Mouse (Mus musculus): ENCODE measurements at regions not wholly inside any gene's neighbourhood (a gene's known extent, or its start where the extent isn't known, plus 50 kb on each side); places are given as distances from the start of the nearest gene placed in this dataset.

DNA sequence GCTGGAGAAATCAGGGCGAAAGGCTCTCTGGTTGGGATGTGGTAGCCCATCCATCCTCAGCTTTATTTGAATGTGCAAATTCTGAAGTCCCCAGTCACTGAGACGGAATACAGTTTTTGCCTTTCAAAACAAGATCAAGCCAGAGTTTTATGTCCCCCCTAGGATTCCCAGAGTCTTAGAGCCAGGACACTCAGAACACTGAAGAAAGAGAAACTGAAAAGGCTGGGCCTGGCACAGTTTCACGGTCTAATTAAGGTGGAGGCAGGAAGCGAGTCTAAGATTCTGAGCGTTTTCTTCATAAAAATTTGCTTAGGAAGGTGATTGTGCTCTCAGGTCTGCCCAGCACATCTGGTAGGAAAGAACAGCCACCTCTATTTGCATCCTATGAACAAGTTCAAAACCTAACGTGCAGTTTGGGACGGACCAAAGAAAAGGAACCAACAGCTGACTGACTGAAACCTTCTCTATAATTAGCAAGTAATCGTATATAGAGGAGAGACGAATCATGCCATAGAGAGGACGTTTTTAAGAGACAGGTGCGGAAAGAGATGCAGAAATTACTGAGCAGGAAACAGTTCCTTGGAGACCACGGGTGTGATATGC lies 119.2 kb upstream of the Irak1bp1 start:
- H3K79me2 ChIP-seq (replicated peaks; ENCODE audit: control insufficient read depth, insufficient read depth, low read length): no peaks in the 10 kb centered on the region
- no peak for DNase-seq
- H3K27ac ChIP-seq: no peak overlapping the region
- WGBS: 72% methylated on average over 12 of the region's 12 CpGs
- no peaks in the 10 kb centered on the region for H3K4me1 ChIP-seq (ENCODE audit: control insufficient read depth, insufficient read depth, low read length)
- no peak for TF ChIP-seq EP300 (IDR thresholded peaks at IDR 0.05; ENCODE audit: insufficient read depth, low read depth, low read length)
- no peak for TF ChIP-seq POLR2A (IDR thresholded peaks at IDR 0.05; ENCODE audit: insufficient read depth, low read depth, low read length)
- TF ChIP-seq CTCF (IDR thresholded peaks at IDR 0.05): no peak
- no peaks in the 10 kb centered on the region for H3K36me3 ChIP-seq (ENCODE audit: control insufficient read depth, insufficient read depth, low read length)
- no peak overlapping the region for H3K4me3 ChIP-seq
- no peaks in the 10 kb centered on the region for H3K27me3 ChIP-seq (ENCODE audit: control insufficient read depth, insufficient read depth, low read length)
- H3K9ac ChIP-seq (ENCODE audit: low read depth, low read length): no peak overlapping the region
- intact Hi-C loops (cut with DNase I): no loop called here

DNA sequence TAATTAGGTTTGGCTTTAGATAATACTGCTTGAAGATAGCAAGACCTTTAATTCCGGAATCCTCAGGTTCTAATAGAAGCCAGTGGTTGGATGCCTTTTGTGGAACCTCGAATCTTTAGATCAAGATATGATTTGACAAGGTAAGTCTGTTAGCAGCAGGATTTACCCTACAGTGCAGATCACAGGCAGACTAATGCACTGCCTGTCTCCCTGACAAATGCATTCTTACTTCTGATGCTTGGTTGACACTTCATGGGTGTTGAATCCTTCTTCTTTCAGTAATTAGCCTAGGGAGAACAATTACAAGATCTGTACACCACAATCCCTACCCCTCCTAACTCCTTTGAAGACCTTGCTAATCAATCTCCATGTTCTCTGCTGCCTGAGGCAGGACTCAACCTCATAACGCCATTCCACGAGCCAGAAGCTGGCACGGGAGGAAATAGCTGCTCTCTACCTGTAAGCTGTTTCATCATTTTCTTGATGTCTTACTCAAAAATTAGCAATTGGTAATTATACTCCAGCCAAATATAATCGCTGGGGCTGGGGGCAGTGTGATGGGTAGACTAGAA lies 118.3 kb upstream of the Irak1bp1 start:
- Histone ChIP-seq H3K27me3 (ENCODE audit: control insufficient read depth, insufficient read depth, low read length) (no peaks in the 10 kb centered on the region), H3K36me3 (ENCODE audit: control insufficient read depth, insufficient read depth, low read length) (no peaks in the 10 kb centered on the region), H3K79me2 (replicated peaks; ENCODE audit: control insufficient read depth, insufficient read depth, low read length) (no peaks in the 10 kb centered on the region), H3K4me3 (no peak overlapping the region), H3K27ac (no peak overlapping the region), H3K4me1 (ENCODE audit: control insufficient read depth, insufficient read depth, low read length) (no peaks in the 10 kb centered on the region), H3K9ac (ENCODE audit: low read depth, low read length) (no peak overlapping the region)
- 74% methylated on average over 6 of the region's 6 CpGs for WGBS
- no peak for DNase-seq
- intact Hi-C loops (cut with DNase I): no loop called here
- no peak for TF ChIP-seq POLR2A (IDR thresholded peaks at IDR 0.05; ENCODE audit: insufficient read depth, low read depth, low read length)
- no peak for TF ChIP-seq EP300 (IDR thresholded peaks at IDR 0.05; ENCODE audit: insufficient read depth, low read depth, low read length)
- no peak for TF ChIP-seq CTCF (IDR thresholded peaks at IDR 0.05)

- H3K27me3 ChIP-seq (ENCODE audit: control insufficient read depth, insufficient read depth, low read length): no peaks in the 10 kb centered on the region
- intact Hi-C loops (cut with DNase I): no loop called here
- no peaks in the 10 kb centered on the region for H3K79me2 ChIP-seq (replicated peaks; ENCODE audit: control insufficient read depth, insufficient read depth, low read length)
- 51% methylated on average over 3 of the region's 3 CpGs for WGBS
- H3K4me1 ChIP-seq (ENCODE audit: control insufficient read depth, insufficient read depth, low read length): no peaks in the 10 kb centered on the region
- H3K4me3 ChIP-seq: no peak overlapping the region
- no peak for TF ChIP-seq EP300 (IDR thresholded peaks at IDR 0.05; ENCODE audit: insufficient read depth, low read depth, low read length)
- no peak for TF ChIP-seq POLR2A (IDR thresholded peaks at IDR 0.05; ENCODE audit: insufficient read depth, low read depth, low read length)
- TF ChIP-seq CTCF (IDR thresholded peaks at IDR 0.05): no peak
- no peak for DNase-seq
- H3K36me3 ChIP-seq (ENCODE audit: control insufficient read depth, insufficient read depth, low read length): no peaks in the 10 kb centered on the region
- no peak overlapping the region for H3K27ac ChIP-seq
- H3K9ac ChIP-seq (ENCODE audit: low read depth, low read length): no peak overlapping the region
Observed at GRCm38 (mm10) chr9:82712769-82713733, 116.3 kb upstream of the Irak1bp1 start.

GRCm38 (mm10) chr9:82728652-82729051 lies 100.7 kb upstream of the Irak1bp1 start:
- 62% methylated on average over 3 of the region's 3 CpGs for WGBS
- intact Hi-C loops (cut with DNase I): no loop called here
- no peak for TF ChIP-seq CTCF (IDR thresholded peaks at IDR 0.05)
- no peak for TF ChIP-seq EP300 (IDR thresholded peaks at IDR 0.05; ENCODE audit: insufficient read depth, low read depth, low read length)
- no peak for TF ChIP-seq POLR2A (IDR thresholded peaks at IDR 0.05; ENCODE audit: insufficient read depth, low read depth, low read length)

GRCm38 (mm10) chr9:82729646-82730045 lies 99.7 kb upstream of the Irak1bp1 start:
- no peak for TF ChIP-seq CTCF (IDR thresholded peaks at IDR 0.05)
- no peak for TF ChIP-seq POLR2A (IDR thresholded peaks at IDR 0.05; ENCODE audit: insufficient read depth, low read depth, low read length)
- TF ChIP-seq EP300 (IDR thresholded peaks at IDR 0.05; ENCODE audit: insufficient read depth, low read depth, low read length): no peak
- intact Hi-C loops (cut with DNase I): no loop called here
- WGBS: 55% methylated on average over 4 of the region's 4 CpGs
- no peak overlapping the region for H3K4me3 ChIP-seq
- no peak overlapping the region for H3K9ac ChIP-seq (ENCODE audit: low read depth, low read length)
- H3K79me2 ChIP-seq (replicated peaks; ENCODE audit: control insufficient read depth, insufficient read depth, low read length): no peaks in the 10 kb centered on the region
- no peak for DNase-seq
- no peaks in the 10 kb centered on the region for H3K4me1 ChIP-seq (ENCODE audit: control insufficient read depth, insufficient read depth, low read length)
- H3K36me3 ChIP-seq (ENCODE audit: control insufficient read depth, insufficient read depth, low read length): no peaks in the 10 kb centered on the region
- H3K27me3 ChIP-seq (ENCODE audit: control insufficient read depth, insufficient read depth, low read length): no peaks in the 10 kb centered on the region
- H3K27ac ChIP-seq: no peak overlapping the region

More at GRCm38 (mm10) chr9:82728652-82729051, 100.7 kb upstream of the Irak1bp1 start:
- no peak overlapping the region for H3K27ac ChIP-seq
- DNase-seq: no peak
- H3K79me2 ChIP-seq (replicated peaks; ENCODE audit: control insufficient read depth, insufficient read depth, low read length): no peaks in the 10 kb centered on the region
- no peaks in the 10 kb centered on the region for H3K4me1 ChIP-seq (ENCODE audit: control insufficient read depth, insufficient read depth, low read length)
- no peak overlapping the region for H3K4me3 ChIP-seq
- no peak overlapping the region for H3K9ac ChIP-seq (ENCODE audit: low read depth, low read length)
- H3K27me3 ChIP-seq (ENCODE audit: control insufficient read depth, insufficient read depth, low read length): no peaks in the 10 kb centered on the region
- H3K36me3 ChIP-seq (ENCODE audit: control insufficient read depth, insufficient read depth, low read length): no peaks in the 10 kb centered on the region
